Mouse (Mus musculus) MEL (cell line): ENCODE measurements around the gene Cd82.

Source experiments
- BHLHE40 ChIP-seq: IDR thresholded peaks from 2 replicates; pipeline ENCODE4 v1.6.1; 2012; ENCODE audit warnings: low read depth, mild to moderate bottlenecking, inconsistent platforms, low read length, improper control_type of control experiment, borderline replicate concordance
- CTCF ChIP-seq, 3 experiments: IDR thresholded peaks in 2 of 3; conservative IDR thresholded peaks in 1 of 3; 2 replicates each; pipeline ENCODE4 v1.5.1; 2011 to 2012; ENCODE audit warnings: low read length in 3 of 3, low read depth in 2 of 3, mild to moderate bottlenecking in 2 of 3, improper control_type of control experiment in 1 of 3, inconsistent platforms in 1 of 3, mixed read lengths in 1 of 3, moderate library complexity in 1 of 3; ENCODE audit not compliant: control insufficient read depth in 1 of 3, insufficient read depth in 1 of 3, poor library complexity in 1 of 3, severe bottlenecking in 1 of 3
- E2F4 ChIP-seq: IDR thresholded peaks from 2 replicates; pipeline ENCODE4 v1.6.1; 2011; ENCODE audit warnings: low read depth, low read length, improper control_type of control experiment, borderline replicate concordance
- ETS1 ChIP-seq: IDR thresholded peaks from 2 replicates; pipeline ENCODE4 v1.6.1; 2012; ENCODE audit warnings: low read depth, mild to moderate bottlenecking, inconsistent platforms, low read length, improper control_type of control experiment, moderate library complexity
- MAZ ChIP-seq: IDR thresholded peaks from 2 replicates; pipeline ENCODE4 v1.6.1; 2012; ENCODE audit warnings: low read depth, mild to moderate bottlenecking, inconsistent platforms, low read length, improper control_type of control experiment
- MEF2A ChIP-seq: IDR thresholded peaks from 2 replicates; pipeline ENCODE4 v1.6.1; 2014; ENCODE audit warnings: low read depth, mild to moderate bottlenecking, inconsistent platforms, low read length, improper control_type of control experiment; ENCODE audit not compliant: poor library complexity, insufficient replicate concordance, severe bottlenecking; ENCODE audit errors: extremely low read depth
- MYC ChIP-seq: IDR thresholded peaks from 2 replicates; pipeline ENCODE4 v1.6.1; 2011; ENCODE audit warnings: low read depth, mild to moderate bottlenecking, low read length, improper control_type of control experiment, moderate library complexity
- POLR2A ChIP-seq, 2 experiments: IDR thresholded peaks; 2 replicates each; pipeline ENCODE4 v1.6.1; 2011 to 2012; ENCODE audit warnings: low read length in 2 of 2, mild to moderate bottlenecking in 2 of 2, control low read depth in 1 of 2, improper control_type of control experiment in 1 of 2, low read depth in 1 of 2, moderate library complexity in 1 of 2; ENCODE audit not compliant: control insufficient read depth in 1 of 2, insufficient read depth in 1 of 2, poor library complexity in 1 of 2
- POLR2AphosphoS5 ChIP-seq: IDR thresholded peaks from 2 replicates; pipeline ENCODE4 v1.6.1; 2012; ENCODE audit warnings: low read depth, borderline replicate concordance, mild to moderate bottlenecking, inconsistent platforms, low read length, moderate library complexity, mixed read lengths
- TBP ChIP-seq: IDR thresholded peaks from 2 replicates; pipeline ENCODE4 v1.8.0; 2011; ENCODE audit warnings: low read depth, low read length, improper control_type of control experiment
- UBTF ChIP-seq: IDR thresholded peaks from 2 replicates; pipeline ENCODE4 v1.6.1; 2012; ENCODE audit warnings: low read depth, mild to moderate bottlenecking, inconsistent platforms, low read length, improper control_type of control experiment, moderate library complexity, borderline replicate concordance; ENCODE audit not compliant: insufficient read depth
- ZKSCAN1 ChIP-seq: IDR thresholded peaks from 2 replicates; pipeline ENCODE4 v1.6.1; 2012; ENCODE audit warnings: low read depth, mild to moderate bottlenecking, inconsistent platforms, low read length, improper control_type of control experiment, moderate library complexity

DNA sequence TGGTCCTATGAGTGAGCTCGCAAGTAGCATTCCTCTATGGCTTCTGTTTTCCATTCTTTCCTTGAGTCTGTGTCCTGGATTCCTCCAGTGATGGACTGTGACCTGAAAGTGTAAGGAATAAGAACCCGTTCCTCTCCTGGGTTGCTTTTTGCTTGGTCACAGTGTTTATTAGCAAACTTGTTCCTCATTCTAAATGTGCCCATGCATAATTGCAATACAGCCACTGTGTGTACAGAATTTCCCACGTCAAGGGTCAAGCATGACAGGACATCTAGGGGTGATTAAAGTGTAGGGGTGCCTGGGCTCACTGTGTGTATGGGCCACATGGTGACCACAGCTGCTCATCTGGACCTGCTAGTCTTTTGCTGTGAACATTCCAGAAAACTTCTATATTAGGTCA is 28.0 kb downstream of the Cd82 start:
- no peak for TF ChIP-seq ZKSCAN1
- no peak for TF ChIP-seq POLR2A (IDR thresholded peaks at IDR 0.05; ENCODE audit: control insufficient read depth in 1 of 2, insufficient read depth in 1 of 2, low read depth in 1 of 2, low read length in 2 of 2, poor library complexity in 1 of 2)
- no peak for TF ChIP-seq CTCF (IDR thresholded peaks at IDR 0.05 in 2 of 3, conservative IDR thresholded peaks at IDR 0.05 in 1 of 3; ENCODE audit: control insufficient read depth in 1 of 3, insufficient read depth in 1 of 3, low read depth in 2 of 3, low read length in 3 of 3, poor library complexity in 1 of 3, severe bottlenecking in 1 of 3)
- TF ChIP-seq E2F4 = no peak
- no peak for TF ChIP-seq BHLHE40
- TF ChIP-seq TBP = no peak
- no peak for TF ChIP-seq MAZ
- TF ChIP-seq MYC = no peak
- no peak for TF ChIP-seq ETS1
- TF ChIP-seq UBTF = no peak
- no peak for TF ChIP-seq POLR2AphosphoS5
- TF ChIP-seq MEF2A = no peak
